Mouse (Mus musculus): ENCODE results near the gene Qpct.

GRCm38 (mm10) chr17:79076974-79077847 is 25.5 kb downstream of the Qpct start:
- TF ChIP-seq MEF2A (IDR thresholded peaks at IDR 0.05; ENCODE audit: borderline replicate concordance, low read depth, low read length) (no peak), RCOR1 (conservative IDR thresholded peaks at IDR 0.05; ENCODE audit: low read depth, low read length) (no peak), EP300 (IDR thresholded peaks at IDR 0.05; ENCODE audit: low read length) (no peak), NELFE (IDR thresholded peaks at IDR 0.05; ENCODE audit: low read depth, low read length) (no peak), ETS1 (conservative IDR thresholded peaks at IDR 0.05; ENCODE audit: low read depth, low read length) (no peak), CTCF (conservative IDR thresholded peaks at IDR 0.05 in 1 of 2, IDR thresholded peaks at IDR 0.05 in 1 of 2; ENCODE audit: low read depth in 2 of 2, low read length in 2 of 2) (no peak), TBP (conservative IDR thresholded peaks at IDR 0.05; ENCODE audit: low read depth, low read length) (no peak), UBTF (IDR thresholded peaks at IDR 0.05; ENCODE audit: low read depth, low read length) (no peak)

Data from CH12.LX (cell line).